Mouse (Mus musculus) CH12.LX (cell line): ENCODE measurements around the gene Anp32e.

Source experiments
- CHD2 ChIP-seq: IDR thresholded peaks from 2 replicates; pipeline ENCODE4 v1.6.1; 2011; ENCODE audit warnings: low read length, improper control_type of control experiment
- CTCF ChIP-seq, 2 experiments: IDR thresholded peaks in 1 of 2; conservative IDR thresholded peaks in 1 of 2; 2 replicates each; pipeline ENCODE4 v1.5.1; 2011 to 2012; ENCODE audit warnings: low read depth in 2 of 2, low read length in 2 of 2, improper control_type of control experiment in 1 of 2, inconsistent platforms in 1 of 2, mild to moderate bottlenecking in 1 of 2, moderate library complexity in 1 of 2
- ELF1 ChIP-seq: IDR thresholded peaks from 2 replicates; pipeline ENCODE4 v1.6.1; 2014; ENCODE audit warnings: low read depth, mild to moderate bottlenecking, inconsistent platforms, low read length, improper control_type of control experiment
- EP300 ChIP-seq: IDR thresholded peaks from 2 replicates; pipeline ENCODE4 v1.6.1; 2011; ENCODE audit warnings: low read length, improper control_type of control experiment
- HCFC1 ChIP-seq: IDR thresholded peaks from 2 replicates; pipeline ENCODE4 v1.6.1; 2012; ENCODE audit warnings: low read depth, mild to moderate bottlenecking, inconsistent platforms, low read length, improper control_type of control experiment
- PAX5 ChIP-seq: IDR thresholded peaks from 2 replicates; pipeline ENCODE4 v1.6.1; 2012; ENCODE audit warnings: low read length, inconsistent platforms, mixed read lengths
- POLR2A ChIP-seq: IDR thresholded peaks from 2 replicates; pipeline ENCODE4 v1.6.1; 2011; ENCODE audit warnings: low read depth, mild to moderate bottlenecking, improper control_type of control experiment, low read length
- POLR2AphosphoS2 ChIP-seq: IDR thresholded peaks from 2 replicates; pipeline ENCODE4 v1.6.1; 2011; ENCODE audit warnings: low read depth, low read length, improper control_type of control experiment
- RCOR1 ChIP-seq: conservative IDR thresholded peaks from 2 replicates; pipeline ENCODE4 v1.6.1; 2012; ENCODE audit warnings: low read depth, mild to moderate bottlenecking, inconsistent platforms, low read length, improper control_type of control experiment
- SMC3 ChIP-seq: IDR thresholded peaks from 2 replicates; pipeline ENCODE4 v1.6.1; 2011; ENCODE audit warnings: low read depth, low read length, improper control_type of control experiment
- UBTF ChIP-seq: IDR thresholded peaks from 2 replicates; pipeline ENCODE4 v1.6.1; 2012; ENCODE audit warnings: low read depth, mild to moderate bottlenecking, inconsistent platforms, low read length, improper control_type of control experiment, moderate library complexity
- ZC3H11A ChIP-seq: IDR thresholded peaks from 2 replicates; pipeline ENCODE4 v1.6.1; 2012; ENCODE audit warnings: low read depth, mild to moderate bottlenecking, inconsistent platforms, low read length, improper control_type of control experiment
- ZNF384 ChIP-seq: IDR thresholded peaks from 2 replicates; pipeline ENCODE4 v1.6.1; 2012; ENCODE audit warnings: low read depth, low read length, improper control_type of control experiment, inconsistent platforms

- TF ChIP-seq CTCF (conservative IDR thresholded peaks at IDR 0.05 in 1 of 2, IDR thresholded peaks at IDR 0.05 in 1 of 2; ENCODE audit: low read depth in 2 of 2, low read length in 2 of 2), result peak in 1 of 2 experiments; percentile 43; a peak in 2 of 4 replicates
- TF ChIP-seq HCFC1, result no peak
- TF ChIP-seq RCOR1, result no peak
- no peak for TF ChIP-seq POLR2A
- no peak for TF ChIP-seq UBTF
- TF ChIP-seq CHD2, result no peak
- TF ChIP-seq POLR2AphosphoS2, result no peak
- TF ChIP-seq EP300, result no peak
- TF ChIP-seq PAX5, result no peak
- TF ChIP-seq ZNF384, result no peak
- no peak for TF ChIP-seq ZC3H11A
- no peak for TF ChIP-seq ELF1
- TF ChIP-seq SMC3, result peak; percentile 29; the same call in 1 of the 2 replicates
Measured at GRCm38 (mm10) chr3:95978265-95978664, 49.2 kb downstream of the Anp32e start.
